Mouse (Mus musculus): Measurements from ENCODE around the gene Ccdc103. TPM values are rescaled to one million over a fixed set of nuclear protein-coding genes. Genes with fewer than 3 reads are reported as not detected.

Ccdc103 gene
- total and polyA plus RNA-seq, 3 experiments = 0.20 TPM; not detected in 2

DNA sequence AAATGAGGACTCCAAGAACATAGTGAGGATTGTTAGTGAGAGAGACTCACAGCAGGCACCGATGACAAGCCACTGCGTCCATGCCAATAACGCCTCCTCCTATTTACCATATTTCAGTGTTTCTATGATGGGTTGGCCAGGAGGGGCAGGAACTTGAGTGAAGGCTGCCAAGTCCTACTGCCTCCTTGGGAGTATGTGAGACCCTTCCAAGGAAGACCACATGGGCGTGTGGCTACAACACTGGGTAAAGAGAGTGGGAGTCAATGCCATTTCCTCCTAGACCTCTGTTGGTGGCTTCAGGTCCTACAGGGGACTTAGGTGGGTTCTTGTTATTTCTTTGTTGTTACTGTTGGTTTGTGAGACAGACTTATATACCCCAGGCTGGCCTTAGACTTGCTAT is 20.2 kb downstream of the Ccdc103 start:
- H3K36me3 ChIP-seq (ENCODE audit: control insufficient read depth, insufficient read depth, low read length) = no peaks in the 10 kb centered on the region
- no peak for DNase-seq
- no peak overlapping the region for H3K27ac ChIP-seq
- H3K4me3 ChIP-seq = no peak overlapping the region
- H3K79me2 ChIP-seq (replicated peaks; ENCODE audit: control insufficient read depth, insufficient read depth, low read length) = no peaks in the 10 kb centered on the region
- TF ChIP-seq POLR2A (IDR thresholded peaks at IDR 0.05; ENCODE audit: insufficient read depth, low read depth, low read length) (no peak), CTCF (IDR thresholded peaks at IDR 0.05) (no peak), EP300 (IDR thresholded peaks at IDR 0.05; ENCODE audit: insufficient read depth, low read depth, low read length) (no peak)
- no peaks in the 10 kb centered on the region for H3K27me3 ChIP-seq (ENCODE audit: control insufficient read depth, insufficient read depth, low read length)
- WGBS = 40% methylated on average over 4 of the region's 4 CpGs
- no peak overlapping the region for H3K9ac ChIP-seq (ENCODE audit: low read depth, low read length)
- peaks cover 3% of the 10 kb centered on the region for H3K4me1 ChIP-seq (ENCODE audit: control insufficient read depth, insufficient read depth, low read length)
- intact Hi-C loops (cut with DNase I) = loop anchor here (1.0 to 2.0 kb wide), 3 partner anchors 92 to 258 kb away; no protein-coding TSS in a partner anchor

DNA sequence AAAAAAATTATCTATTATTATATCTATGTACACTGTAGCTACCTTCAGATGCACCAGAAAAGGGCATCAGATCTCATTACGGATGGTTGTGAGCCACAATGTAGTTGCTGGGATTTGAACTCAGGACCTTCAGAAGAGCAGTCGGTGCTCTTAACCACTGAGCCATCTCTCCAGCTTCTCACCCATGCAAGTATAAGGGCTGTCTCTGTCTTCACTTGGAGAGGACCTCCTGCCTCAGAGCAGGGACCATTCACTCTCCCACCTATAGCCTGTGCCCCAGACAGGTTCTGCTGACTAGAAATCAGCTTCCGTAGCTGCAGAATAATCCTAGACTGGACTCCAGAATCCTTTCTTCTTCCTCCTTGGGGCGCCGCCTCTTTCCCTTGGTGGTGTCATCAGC is 21.1 kb downstream of the Ccdc103 start:
- intact Hi-C loops (cut with DNase I) = no loop called here
- TF ChIP-seq CTCF (IDR thresholded peaks at IDR 0.05) = no peak
- TF ChIP-seq EP300 (IDR thresholded peaks at IDR 0.05; ENCODE audit: insufficient read depth, low read depth, low read length) = no peak
- TF ChIP-seq POLR2A (IDR thresholded peaks at IDR 0.05; ENCODE audit: insufficient read depth, low read depth, low read length) = no peak
- Histone ChIP-seq H3K4me1 (ENCODE audit: control insufficient read depth, insufficient read depth, low read length) (peaks cover 3% of the 10 kb centered on the region), H3K4me3 (no peak overlapping the region), H3K79me2 (replicated peaks; ENCODE audit: control insufficient read depth, insufficient read depth, low read length) (no peaks in the 10 kb centered on the region), H3K27me3 (ENCODE audit: control insufficient read depth, insufficient read depth, low read length) (no peaks in the 10 kb centered on the region), H3K27ac (no peak overlapping the region), H3K36me3 (ENCODE audit: control insufficient read depth, insufficient read depth, low read length) (no peaks in the 10 kb centered on the region), H3K9ac (ENCODE audit: low read depth, low read length) (no peak overlapping the region)
- WGBS = 86% methylated on average over 5 of the region's 5 CpGs
- no peak for DNase-seq

DNA sequence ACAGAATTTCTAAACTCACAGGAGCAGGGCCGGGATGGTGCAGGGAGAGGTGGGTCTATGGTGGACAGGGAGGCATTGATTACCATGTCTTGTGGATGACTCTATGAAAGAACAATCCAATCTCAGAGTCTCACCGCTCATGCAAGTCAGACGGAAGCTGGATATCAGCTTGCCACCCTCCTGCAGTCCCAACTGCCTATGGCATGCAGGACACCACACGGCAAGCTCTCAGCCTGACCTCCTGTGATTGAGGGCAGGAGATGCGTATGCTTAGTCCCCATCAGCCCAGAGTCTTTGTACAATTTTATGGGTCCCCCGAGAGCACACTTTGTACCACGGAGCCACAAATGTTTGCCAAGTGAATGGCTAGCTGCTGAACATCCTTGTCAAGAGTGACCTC is 22.6 kb downstream of the Ccdc103 start:
- TF ChIP-seq POLR2A (IDR thresholded peaks at IDR 0.05; ENCODE audit: insufficient read depth, low read depth, low read length) (no peak), EP300 (IDR thresholded peaks at IDR 0.05; ENCODE audit: insufficient read depth, low read depth, low read length) (no peak), CTCF (IDR thresholded peaks at IDR 0.05) (no peak)
- Histone ChIP-seq H3K36me3 (ENCODE audit: control insufficient read depth, insufficient read depth, low read length) (no peaks in the 10 kb centered on the region), H3K27ac (no peak overlapping the region), H3K27me3 (ENCODE audit: control insufficient read depth, insufficient read depth, low read length) (no peaks in the 10 kb centered on the region), H3K4me1 (ENCODE audit: control insufficient read depth, insufficient read depth, low read length) (peaks cover 3% of the 10 kb centered on the region), H3K79me2 (replicated peaks; ENCODE audit: control insufficient read depth, insufficient read depth, low read length) (no peaks in the 10 kb centered on the region), H3K9ac (ENCODE audit: low read depth, low read length) (no peak overlapping the region), H3K4me3 (no peak overlapping the region)
- intact Hi-C loops (cut with DNase I) = no loop called here
- DNase-seq = no peak
- WGBS = 80% methylated on average over 7 of the region's 7 CpGs

DNA sequence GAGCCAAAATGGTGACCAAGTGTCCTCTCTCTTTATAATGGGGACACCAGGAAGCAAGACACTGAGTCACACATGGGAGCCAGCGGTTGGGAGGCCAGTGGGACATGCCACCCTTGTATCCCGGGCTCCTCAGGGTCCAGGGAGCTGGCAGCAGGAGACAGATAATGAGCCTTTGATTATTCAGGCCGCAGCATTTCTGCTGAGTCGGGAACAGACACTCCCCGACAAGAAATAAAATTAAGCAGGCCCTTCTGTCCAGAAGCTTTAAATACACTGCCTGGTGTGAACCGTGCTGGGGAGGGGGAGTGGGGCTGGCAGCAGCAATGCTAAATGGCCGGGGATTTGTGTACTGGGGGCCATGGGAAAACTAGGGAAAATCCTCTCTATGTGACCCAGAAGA is 30.4 kb downstream of the Ccdc103 start:
- Histone ChIP-seq H3K79me2 (replicated peaks; ENCODE audit: control insufficient read depth, insufficient read depth, low read length) (0 out of 2 replicates have a peak, but pooled peaks cover 1% of the 10 kb centered on the region), H3K27me3 (ENCODE audit: control insufficient read depth, insufficient read depth, low read length) (no peaks in the 10 kb centered on the region), H3K27ac (no peak overlapping the region), H3K36me3 (ENCODE audit: control insufficient read depth, insufficient read depth, low read length) (no peaks in the 10 kb centered on the region), H3K4me3 (no peak overlapping the region), H3K9ac (ENCODE audit: low read depth, low read length) (no peak overlapping the region), H3K4me1 (ENCODE audit: control insufficient read depth, insufficient read depth, low read length) (no peaks in the 10 kb centered on the region)
- TF ChIP-seq POLR2A (IDR thresholded peaks at IDR 0.05; ENCODE audit: insufficient read depth, low read depth, low read length) = no peak
- intact Hi-C loops (cut with DNase I) = no loop called here
- no peak for DNase-seq
- 74% methylated on average over 7 of the region's 7 CpGs for WGBS

DNA sequence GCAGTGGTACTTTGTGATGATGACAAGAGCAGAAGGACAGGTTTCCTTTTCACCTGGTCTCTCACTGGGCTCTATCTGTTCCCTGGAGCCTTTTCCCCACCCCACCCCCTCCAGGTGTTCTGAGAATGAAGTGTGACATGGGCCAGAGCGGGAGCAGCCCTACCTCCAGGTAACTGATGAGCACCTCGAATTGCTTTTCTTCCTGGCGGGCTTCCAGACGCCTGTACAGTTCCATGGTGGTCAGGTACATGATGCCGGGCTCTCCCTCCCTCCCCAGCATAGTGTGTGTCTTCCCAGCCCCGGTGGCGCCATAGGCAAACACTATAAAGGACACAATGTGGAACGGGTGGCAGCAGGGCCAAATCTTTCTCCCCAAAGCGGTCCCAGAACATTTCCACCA is 34.4 kb downstream of the Ccdc103 start:
- no peaks in the 10 kb centered on the region for H3K36me3 ChIP-seq (ENCODE audit: control insufficient read depth, insufficient read depth, low read length)

DNA sequence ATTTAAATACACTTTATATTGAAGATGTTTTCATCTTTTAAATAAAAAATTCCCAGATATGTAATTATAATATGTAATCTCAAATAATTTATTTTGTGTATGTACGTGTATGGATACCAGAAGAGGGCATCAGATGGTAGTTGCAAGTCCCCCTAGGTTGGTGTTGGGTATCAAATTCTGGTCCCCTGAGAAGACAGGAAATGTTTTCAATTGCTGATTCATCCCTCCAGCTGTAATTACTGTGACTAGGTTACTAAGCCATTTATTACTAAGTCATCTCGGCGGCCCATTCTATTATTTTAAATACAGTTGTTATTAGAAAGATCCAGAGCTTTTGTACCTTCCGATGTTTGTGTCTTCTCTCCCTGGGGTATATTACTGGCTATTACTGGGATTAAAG is 37.1 kb downstream of the Ccdc103 start:
- Histone ChIP-seq H3K27ac (no peak overlapping the region), H3K36me3 (ENCODE audit: control insufficient read depth, insufficient read depth, low read length) (no peaks in the 10 kb centered on the region), H3K9ac (ENCODE audit: low read depth, low read length) (no peak overlapping the region), H3K79me2 (replicated peaks; ENCODE audit: control insufficient read depth, insufficient read depth, low read length) (0 out of 2 replicates have a peak, but pooled peaks cover 1% of the 10 kb centered on the region), H3K4me3 (no peak overlapping the region), H3K27me3 (ENCODE audit: control insufficient read depth, insufficient read depth, low read length) (no peaks in the 10 kb centered on the region), H3K4me1 (ENCODE audit: control insufficient read depth, insufficient read depth, low read length) (no peaks in the 10 kb centered on the region)
- WGBS = 83% methylated on average over 4 of the region's 4 CpGs
- intact Hi-C loops (cut with DNase I) = no loop called here
- TF ChIP-seq POLR2A (IDR thresholded peaks at IDR 0.05; ENCODE audit: insufficient read depth, low read depth, low read length) (no peak), CTCF (IDR thresholded peaks at IDR 0.05) (no peak), EP300 (IDR thresholded peaks at IDR 0.05; ENCODE audit: insufficient read depth, low read depth, low read length) (no peak)
- no peak for DNase-seq

More for the DNA sequence above, 34.4 kb downstream of the Ccdc103 start:
- Histone ChIP-seq H3K4me3 (no peak overlapping the region), H3K4me1 (ENCODE audit: control insufficient read depth, insufficient read depth, low read length) (no peaks in the 10 kb centered on the region), H3K9ac (ENCODE audit: low read depth, low read length) (no peak overlapping the region), H3K27ac (no peak overlapping the region), H3K79me2 (replicated peaks; ENCODE audit: control insufficient read depth, insufficient read depth, low read length) (0 out of 2 replicates have a peak, but pooled peaks cover 1% of the 10 kb centered on the region), H3K27me3 (ENCODE audit: control insufficient read depth, insufficient read depth, low read length) (no peaks in the 10 kb centered on the region)
- no peak for DNase-seq
- WGBS = 91% methylated on average over 9 of the region's 9 CpGs
- intact Hi-C loops (cut with DNase I) = no loop called here
- TF ChIP-seq POLR2A (IDR thresholded peaks at IDR 0.05; ENCODE audit: insufficient read depth, low read depth, low read length) (no peak), EP300 (IDR thresholded peaks at IDR 0.05; ENCODE audit: insufficient read depth, low read depth, low read length) (no peak), CTCF (IDR thresholded peaks at IDR 0.05) (no peak)

Measured in heart, adult 2 months (tissue).